Mouse (Mus musculus) monocyte, adult 5-6 weeks (primary cell): ENCODE results near the gene Muc16. TPM values are rescaled to one million over a fixed set of nuclear protein-coding genes. Genes with fewer than 3 reads are reported as not detected.

Source experiments
- ATAC-seq: fragments of 153-309, 156-312 bp; replicated peaks from 2 replicates; pipeline ENCODE4 v1.8.0; 2017; ENCODE audit warnings: mild to moderate bottlenecking; ENCODE audit not compliant: low TSS enrichment, insufficient number of reproducible peaks, severe bottlenecking, poor library complexity, low FRiP score
- total RNA-seq: library from RNA; stranded (forward); fragments of 200-1000, 200-491, 200-594 nt; gene quantifications from 3 replicates; pipeline ENCODE4 v1.2.3, GENCODE M21; 2017

Gene Muc16
- total RNA-seq = under 0.01 TPM in 1 of 3 replicates, not detected in the others

- ATAC-seq = no peak
Measured at GRCm38 (mm10) chr9:18674480-18675154, at the start of gene Muc16. TSS of gene Muc16 (minus strand) at chr9:18674530.

GRCm38 (mm10) chr9:18722712-18723099 lies 48.4 kb upstream of the Muc16 start:
- ATAC-seq = no peak

GRCm38 (mm10) chr9:18721931-18722711 lies 47.8 kb upstream of the Muc16 start:
- no peak for ATAC-seq

- ATAC-seq = no peak
Measured at GRCm38 (mm10) chr9:18721011-18721410, 46.7 kb upstream of the Muc16 start.

GRCm38 (mm10) chr9:18705628-18706027 lies 31.3 kb upstream of the Muc16 start:
- ATAC-seq = no peak

- ATAC-seq = no peak
Measured at GRCm38 (mm10) chr9:18598366-18598765, 76.0 kb downstream of the Muc16 start.

- ATAC-seq = no peak
Measured at GRCm38 (mm10) chr9:18508098-18508497, 166.2 kb downstream of the Muc16 start.

- ATAC-seq = no peak
Measured at GRCm38 (mm10) chr9:18478168-18478567, 196.2 kb downstream of the Muc16 start, which contains the start of the genes Zfp558 and Mbd3l1. TSS of gene Zfp558 (minus strand) at chr9:18478268. TSS of gene Mbd3l1 (plus strand) at chr9:18478359.

- peak; percentile 97 for ATAC-seq
Measured at GRCm38 (mm10) chr9:18473324-18474128, 200.8 kb downstream of the Muc16 start.

- ATAC-seq = no peak
Measured at GRCm38 (mm10) chr9:18468005-18468404, 206.3 kb downstream of the Muc16 start.

GRCm38 (mm10) chr9:18467350-18467749 lies 207.0 kb downstream of the Muc16 start:
- ATAC-seq = no peak

- ATAC-seq = no peak
Measured at GRCm38 (mm10) chr9:18456520-18456919, 217.8 kb downstream of the Muc16 start.

Other genes starting within 250 kb of the Muc16 start
- gene Mbd3l2, start 243.9 kb downstream of the Muc16 start, total RNA-seq = not detected in 3 replicates
- 0.78 to 2.6 TPM in 2 of 3 replicates, not detected in the other for gene Zfp558, start 196.3 kb downstream of the Muc16 start, total RNA-seq
- not detected in 3 replicates for gene Mbd3l1, start 196.2 kb downstream of the Muc16 start, total RNA-seq
- gene Olfr24, start 89.5 kb upstream of the Muc16 start, total RNA-seq = not detected in 3 replicates
- not detected in 3 replicates for gene Olfr828, start 145.0 kb upstream of the Muc16 start, total RNA-seq
- not detected in 3 replicates for gene Olfr829, start 180.4 kb upstream of the Muc16 start, total RNA-seq
- gene Olfr830, start 200.2 kb upstream of the Muc16 start, total RNA-seq = not detected in 3 replicates